Mouse (Mus musculus) midbrain, postnatal 0 days (tissue): ENCODE results near the gene Serpina3a. TPM values are rescaled to one million over a fixed set of nuclear protein-coding genes. Genes with fewer than 3 reads are reported as not detected.
A peak's percentile ranks its signal among the peaks of the same experiment; 100 is the strongest.
"Not testable (repeated sequence)": the region's sequence is repeated elsewhere in the genome, so short reads cannot be mapped to it uniquely, and the experiment has no call there.

Source experiments
- ATAC-seq: fragments of 200-750 bp; cut with Nextera tagmentation; 2 replicates; pipeline ENCODE4 v1.8.0; 2017; ENCODE audit warnings: moderate number of reproducible peaks, mild to moderate bottlenecking, moderate TSS enrichment, moderate library complexity; ENCODE audit not compliant: low FRiP score
- DNase-seq: peaks from one replicate; pipeline ENCODE4 v3.0.0-alpha.2; 2015; ENCODE audit warnings: low spot score
- H3K27ac ChIP-seq: fragments of 300-500 bp; sonication (generic); 2 replicates; pipeline ENCODE4 v1.5.1; 2014; ENCODE audit warnings: low read depth, mild to moderate bottlenecking, low read length, mixed read lengths
- H3K27me3 ChIP-seq: fragments of 300-500 bp; sonication (generic); 2 replicates; pipeline ENCODE4 v1.6.1; 2014; ENCODE audit warnings: low read length, control low read depth, mixed read lengths; ENCODE audit not compliant: insufficient read depth
- H3K36me3 ChIP-seq: fragments of 300-500 bp; sonication (generic); 2 replicates; pipeline ENCODE4 v1.6.1; 2014; ENCODE audit warnings: low read length, control low read depth, mixed read lengths; ENCODE audit not compliant: insufficient read depth
- H3K4me1 ChIP-seq: fragments of 300-500 bp; sonication (generic); 2 replicates; pipeline ENCODE4 v1.6.1; 2014; ENCODE audit warnings: mild to moderate bottlenecking, control low read depth, antibody characterized with exemption, low read length, mixed read lengths; ENCODE audit not compliant: insufficient read depth
- H3K4me2 ChIP-seq: fragments of 300-500 bp; sonication (generic); 2 replicates; pipeline ENCODE4 v1.6.1; 2014; ENCODE audit warnings: low read depth, mild to moderate bottlenecking, low read length, mixed read lengths; ENCODE audit not compliant: poor library complexity, severe bottlenecking
- H3K4me3 ChIP-seq: fragments of 300-500 bp; sonication (generic); 2 replicates; pipeline ENCODE4 v1.5.1; 2014; ENCODE audit warnings: low read depth, mild to moderate bottlenecking, low read length, moderate library complexity
- H3K9ac ChIP-seq: fragments of 300-500 bp; sonication (generic); replicated peaks from 2 replicates; pipeline ENCODE4 v1.6.1; 2014; ENCODE audit warnings: mild to moderate bottlenecking, low read length, moderate library complexity, mixed read lengths; ENCODE audit not compliant: poor library complexity, severe bottlenecking
- H3K9me3 ChIP-seq: fragments of 300-500 bp; sonication (generic); 2 replicates; pipeline ENCODE4 v1.6.1; 2016; ENCODE audit warnings: low read length, control low read depth
- CTCF ChIP-seq: IDR thresholded peaks from 2 replicates; pipeline ENCODE4 v1.5.1; 2016; ENCODE audit warnings: antibody characterized with exemption, mild to moderate bottlenecking
- WGBS: fragments of 180-500 bp; shearing (Covaris S2); extraction: QIAGEN DNeasy Blood & Tissue Kit; methylation state at CpG from one replicate; pipeline ENCODE4 v1.1.7; 2014; 5-methylcytosine and 5-hydroxymethylcytosine counted together
- polyA plus RNA-seq: library from polyadenylated mRNA; unstranded; fragments of >200 nt; fragmentation: Nextera tagmentation; extraction: Ambion mirVana; gene quantifications from 2 replicates; pipeline ENCODE4 v1.2.1, GENCODE M21; 2015
- total RNA-seq: library from RNA; depleted of rRNA; stranded (reverse); fragments of >200 nt; gene quantifications from 2 replicates; pipeline ENCODE4 v1.2.3, GENCODE M21; 2014; rRNA removed

Gene Serpina3a
- not detected in 2 replicates for total RNA-seq
- polyA plus RNA-seq: not detected in 2 replicates

DNA sequence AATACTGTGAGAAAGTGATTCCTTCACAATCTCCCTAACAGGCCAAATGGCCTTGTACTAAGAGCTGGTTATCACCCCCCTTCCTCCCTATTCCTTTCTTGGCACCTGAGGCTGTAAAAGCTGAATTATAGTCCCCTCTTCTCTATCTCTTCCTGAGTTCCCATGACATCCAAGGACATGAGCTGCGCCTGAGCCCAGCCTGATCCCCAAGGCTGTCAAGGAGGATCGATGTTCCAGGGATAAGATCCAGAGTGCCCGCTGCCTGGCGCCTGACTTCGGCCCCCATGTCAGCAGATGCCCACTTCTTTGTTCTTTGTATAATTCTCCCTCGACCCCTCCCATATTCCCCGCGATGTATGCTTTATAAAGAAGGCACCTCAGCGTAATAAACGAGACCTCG is at the start of gene Serpina3a:
Serpina3a (plus strand) TSS at position 392 of the 400 bp plus-strand sequence.
- DNase-seq, H3K9me3 ChIP-seq, H3K4me2 ChIP-seq, H3K9ac ChIP-seq, ATAC-seq, H3K4me3 ChIP-seq, H3K27ac ChIP-seq, H3K4me1 ChIP-seq, H3K27me3 ChIP-seq, H3K36me3 ChIP-seq: not testable (repeated sequence)
- 85% methylated on average over 11 of the region's 11 CpGs for WGBS

DNA sequence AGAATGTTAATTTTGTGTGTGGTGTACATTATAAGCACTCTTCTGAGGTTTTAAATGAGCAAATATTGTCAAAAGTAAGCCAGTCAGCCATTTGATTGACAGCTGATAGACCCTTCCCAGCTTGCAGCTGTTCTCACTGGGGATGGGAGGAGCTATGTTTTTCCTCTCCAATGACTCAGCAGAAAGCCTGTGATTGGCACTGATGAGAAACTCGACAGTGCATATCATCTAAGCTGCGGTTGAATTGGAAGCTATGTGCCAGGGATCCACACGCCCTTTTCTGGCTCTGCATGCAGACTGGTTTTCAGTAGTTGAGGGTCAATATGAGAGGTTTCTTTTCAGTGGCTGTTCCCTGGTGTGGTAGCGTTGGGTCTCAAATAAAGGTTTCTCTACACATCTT is 48.0 kb upstream of the Serpina3a start:
- peaks cover 5% of the 10 kb centered on the region; the same call in 1 of the 2 replicates for H3K4me1 ChIP-seq

DNA sequence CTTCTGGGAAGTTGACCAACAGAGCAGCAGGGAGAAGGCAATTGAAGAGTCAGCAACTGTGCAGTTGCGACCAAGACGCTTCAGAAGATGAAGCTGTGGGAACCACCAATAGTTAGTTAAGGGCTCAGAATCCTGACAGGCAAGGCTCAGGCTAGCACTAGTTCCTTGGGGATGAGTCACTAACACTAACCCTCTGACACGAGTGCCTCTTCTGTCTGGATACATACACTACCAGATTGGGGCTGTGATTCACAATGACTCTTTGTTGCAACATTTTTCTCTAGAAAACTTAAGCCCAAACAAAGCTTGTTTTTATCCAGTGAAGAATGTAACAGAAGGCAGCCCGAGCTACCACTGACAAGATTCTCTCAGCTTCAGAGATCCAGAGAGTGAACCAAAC is 47.5 kb upstream of the Serpina3a start:
- 75% methylated on average over 4 of the region's 4 CpGs for WGBS
- H3K4me3 ChIP-seq: no peak overlapping the region
- H3K9ac ChIP-seq: no peak overlapping the region
- no peak for TF ChIP-seq CTCF
- no peak for ATAC-seq
- H3K4me2 ChIP-seq: no peak overlapping the region
- H3K9me3 ChIP-seq: no peaks in the 10 kb centered on the region
- no peak for DNase-seq
- no peaks in the 10 kb centered on the region for H3K36me3 ChIP-seq
- peaks cover 5% of the 10 kb centered on the region; the same call in 1 of the 2 replicates for H3K4me1 ChIP-seq
- H3K27me3 ChIP-seq: no peaks in the 10 kb centered on the region
- no peak overlapping the region for H3K27ac ChIP-seq

More for the DNA sequence above, 48.0 kb upstream of the Serpina3a start:
- WGBS: 45% methylated on average over 4 of the region's 4 CpGs
- no peak overlapping the region for H3K4me2 ChIP-seq
- H3K36me3 ChIP-seq: no peaks in the 10 kb centered on the region
- H3K27me3 ChIP-seq: no peaks in the 10 kb centered on the region
- no peaks in the 10 kb centered on the region for H3K9me3 ChIP-seq
- no peak for TF ChIP-seq CTCF
- no peak overlapping the region for H3K4me3 ChIP-seq
- H3K27ac ChIP-seq: no peak overlapping the region
- ATAC-seq: no peak
- H3K9ac ChIP-seq: no peak overlapping the region
- DNase-seq: no peak

DNA sequence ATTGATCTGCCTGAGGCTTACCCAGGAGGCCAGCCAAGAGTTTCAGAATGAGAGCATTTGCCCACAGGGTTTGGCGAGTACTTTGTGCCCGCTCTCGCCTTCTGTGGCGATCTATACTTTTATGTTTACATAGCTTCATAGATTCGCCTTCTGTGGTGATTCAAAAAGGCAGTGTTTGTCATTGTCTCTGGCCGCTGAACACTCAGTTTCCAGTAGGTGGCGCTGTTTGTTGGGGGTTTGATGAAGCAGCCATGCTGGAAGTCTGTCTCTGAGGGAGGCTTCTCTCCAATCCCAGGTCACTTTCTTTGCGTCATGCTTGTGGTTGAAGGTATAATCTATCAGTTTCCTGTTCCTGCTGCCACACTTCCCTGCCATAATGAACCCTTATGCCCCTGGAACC is 46.3 kb upstream of the Serpina3a start:
- H3K4me3 ChIP-seq: no peak overlapping the region
- peaks cover 5% of the 10 kb centered on the region; the same call in 1 of the 2 replicates for H3K4me1 ChIP-seq
- 17% methylated on average over 8 of the region's 8 CpGs for WGBS

DNA sequence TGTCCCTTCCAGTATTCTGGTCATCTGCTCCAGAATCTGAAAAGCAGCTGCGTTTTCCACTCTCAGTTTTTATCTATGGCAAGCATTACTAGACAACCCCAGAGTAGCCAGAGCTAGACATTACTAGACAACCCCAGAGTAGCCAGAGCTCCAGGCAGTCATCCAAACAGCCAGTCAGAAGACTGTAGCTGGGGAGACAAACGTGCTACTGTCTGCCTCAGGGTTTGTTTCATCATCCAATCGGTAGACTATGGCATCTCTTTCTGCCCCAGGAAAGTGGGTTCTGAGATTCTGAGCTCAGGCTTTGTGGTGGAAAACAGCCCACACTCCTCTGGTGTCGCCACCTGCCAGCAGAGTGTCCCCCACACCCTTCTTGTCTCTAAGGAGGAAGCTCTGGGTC is 45.0 kb upstream of the Serpina3a start:
- ATAC-seq (peak; percentile 82), DNase-seq (peak; percentile 92)
- 0 out of 2 replicates have a peak overlapping the region, but pooled peaks have one; percentile 26 for H3K27ac ChIP-seq
- H3K27me3 ChIP-seq: no peaks in the 10 kb centered on the region
- H3K9ac ChIP-seq: no peak overlapping the region
- WGBS: 23% methylated on average over 4 of the region's 4 CpGs
- H3K4me3 ChIP-seq: no peak overlapping the region
- H3K4me1 ChIP-seq: no peaks in the 10 kb centered on the region
- peak overlapping the region; percentile 13; the same call in 1 of the 2 replicates for H3K4me2 ChIP-seq
- no peaks in the 10 kb centered on the region for H3K9me3 ChIP-seq
- H3K36me3 ChIP-seq: no peaks in the 10 kb centered on the region
- TF ChIP-seq CTCF: no peak

More for the DNA sequence above, 46.3 kb upstream of the Serpina3a start:
- ATAC-seq: no peak
- Histone ChIP-seq H3K27ac (no peak overlapping the region), H3K36me3 (no peaks in the 10 kb centered on the region), H3K9me3 (no peaks in the 10 kb centered on the region), H3K27me3 (no peaks in the 10 kb centered on the region), H3K4me2 (no peak overlapping the region), H3K9ac (no peak overlapping the region; the same call in 1 of the 2 replicates)
- peak; percentile 78 for DNase-seq
- TF ChIP-seq CTCF: peak; percentile 83

DNA sequence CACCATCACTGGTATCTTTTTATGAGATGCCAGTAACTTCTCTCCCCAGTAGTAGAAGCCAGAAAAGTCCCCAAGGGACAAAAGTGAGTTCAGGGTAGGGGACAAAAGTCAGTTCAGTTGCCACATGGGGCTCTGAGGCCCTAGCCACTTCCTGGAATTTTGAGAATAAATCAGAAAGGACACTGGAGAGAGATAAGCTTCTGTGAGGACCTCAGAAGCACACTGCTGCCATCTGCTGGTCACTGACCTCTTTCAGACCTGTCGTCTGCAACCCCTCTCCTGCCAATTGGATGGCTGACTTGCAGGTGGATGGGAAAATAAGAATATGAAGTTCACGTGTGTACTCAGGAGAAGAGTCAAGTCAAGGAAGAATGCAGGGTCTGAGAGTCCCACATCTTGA is 42.9 kb upstream of the Serpina3a start:
- Histone ChIP-seq H3K4me1 (no peaks in the 10 kb centered on the region), H3K27me3 (no peaks in the 10 kb centered on the region), H3K27ac (no peak overlapping the region), H3K36me3 (no peaks in the 10 kb centered on the region), H3K4me3 (no peak overlapping the region), H3K9me3 (no peaks in the 10 kb centered on the region), H3K9ac (no peak overlapping the region), H3K4me2 (no peak overlapping the region)
- 8% methylated on average over 2 of the region's 2 CpGs for WGBS
- ATAC-seq (peak; percentile 53; the same call in 1 of the 2 replicates), DNase-seq (peak; percentile 92)
- peak; percentile 90 for TF ChIP-seq CTCF
